Comparison of ENCODE assay signal across 17 mouse cellular contexts in the genomic region with DNA sequence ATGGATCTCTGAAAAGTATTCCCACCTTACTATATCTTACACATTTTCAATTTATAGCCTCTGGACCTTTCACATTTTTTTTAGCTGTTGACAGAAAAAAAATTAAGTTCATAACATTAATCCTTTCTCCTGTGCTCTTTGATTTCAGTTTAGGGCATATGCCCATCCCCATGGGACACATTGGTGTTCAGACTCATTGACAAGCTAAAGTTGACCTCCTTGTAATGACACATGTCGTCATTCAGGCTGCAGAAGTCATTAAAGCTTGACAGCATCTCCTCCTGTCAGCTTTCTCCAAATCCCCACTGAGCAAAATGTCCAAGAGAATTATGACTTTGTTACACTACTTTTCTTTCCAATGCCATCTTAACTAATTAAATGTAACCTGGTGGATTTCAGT.
"Had no signal": no experiment of that assay in that cellular context is flagged by ENCODE, and none has a peak within 500 bp of the region (broad histone marks: within the 10 kb centered on the region; RNA-seq: fewer than 3 reads in every experiment).

No protein-coding gene starts in this region.

- H3K9me3 ChIP-seq: liver, embryonic 13.5 days; midbrain, embryonic 13.5 days had no signal

- ATAC-seq: midbrain, embryonic 13.5 days had no signal

- H3K27me3 ChIP-seq: liver, embryonic 13.5 days; midbrain, embryonic 13.5 days had no signal

- H3K9ac ChIP-seq: liver, embryonic 13.5 days; midbrain, embryonic 13.5 days had no signal

- H3K4me3 ChIP-seq: layer of hippocampus, adult 2 months; liver, embryonic 13.5 days; midbrain, embryonic 13.5 days; myocyte had no signal

- H3K27ac ChIP-seq: kidney, postnatal 0 days; layer of hippocampus, adult 2 months; liver, embryonic 13.5 days; midbrain, embryonic 13.5 days; stomach, postnatal 0 days had no signal

- H3K4me1 ChIP-seq: liver, embryonic 13.5 days had no signal

- DNase-seq: kidney, postnatal 25 days; layer of hippocampus, adult 9-11 months; liver, embryonic 13.5 days; lung, adult 2 months; lung, postnatal 14 days; lung, postnatal 4 days; right cerebral cortex, adult 18-20 months; right cerebral cortex, postnatal 14 days; right cerebral cortex, postnatal 4 days; thymus, adult 2 months; thymus, postnatal 14 days; thymus, postnatal 4 days had no signal

- H3K36me3 ChIP-seq: liver, embryonic 13.5 days; midbrain, embryonic 13.5 days had no signal

- H3K4me2 ChIP-seq: liver, embryonic 13.5 days; midbrain, embryonic 13.5 days had no signal
